Mouse (Mus musculus): ENCODE results near the gene Chrna10.

Gene Chrna10

DNA sequence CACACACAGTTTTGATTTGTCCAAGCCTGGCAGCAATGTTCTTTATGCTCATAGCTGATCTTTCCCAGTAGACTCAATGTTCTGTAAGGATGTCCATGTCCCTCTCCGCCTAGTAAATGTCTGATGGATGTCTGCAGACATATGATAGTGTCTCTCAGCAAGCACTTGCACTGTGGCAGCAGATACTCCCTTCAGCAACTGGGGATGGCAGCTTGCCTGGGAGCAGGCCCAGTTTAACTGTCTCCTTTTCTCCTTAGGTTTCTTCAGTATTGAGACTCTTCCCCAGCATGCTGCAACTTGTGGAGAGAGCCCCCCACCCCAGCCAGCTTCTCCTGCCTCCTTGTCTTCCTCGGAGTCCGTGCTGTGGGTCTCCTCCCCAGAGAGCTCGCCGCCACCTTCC lies 34.8 kb downstream of the Chrna10 start:
- no peak for DNase-seq

DNA sequence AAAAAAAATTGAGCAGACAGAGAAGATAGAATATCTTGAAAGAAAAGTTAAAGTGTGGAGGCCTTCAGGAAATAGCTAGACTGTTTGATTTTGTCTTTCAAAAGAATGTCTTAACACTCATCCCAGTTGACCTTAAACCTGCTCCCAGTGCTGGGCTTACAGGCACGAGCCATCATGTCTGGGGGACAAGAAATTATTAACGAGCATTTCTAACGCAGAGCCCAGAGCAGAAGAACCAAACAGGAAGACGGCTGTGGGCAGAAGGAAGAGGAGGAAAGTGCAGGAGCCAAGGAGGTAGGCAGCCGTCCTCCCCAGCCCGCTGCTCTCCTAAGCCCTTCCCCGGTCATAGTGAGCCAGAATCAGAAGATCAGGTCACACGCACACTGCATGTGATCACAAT lies 36.3 kb downstream of the Chrna10 start:
- DNase-seq, result no peak

DNA sequence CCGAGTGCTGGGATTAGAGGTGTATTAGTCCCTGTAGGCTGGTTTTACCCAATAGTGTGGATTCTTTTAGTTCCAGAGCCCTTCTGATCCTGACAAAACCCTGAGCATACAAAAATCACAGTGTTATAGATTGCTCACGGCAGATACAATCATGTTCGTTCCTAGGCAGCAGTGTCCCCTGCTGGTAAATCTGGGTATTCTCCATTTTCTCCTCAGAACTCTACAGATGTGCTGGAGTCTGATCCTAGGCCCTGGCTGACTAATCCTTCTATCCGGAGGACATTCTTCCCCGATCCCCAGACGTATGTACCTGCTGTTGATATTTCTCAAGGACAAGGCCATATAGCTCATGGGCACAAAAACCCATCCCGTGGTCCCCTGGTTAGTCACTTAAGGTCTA lies 38.1 kb downstream of the Chrna10 start:
- peak in 1 of 2 experiments; percentile 49 for DNase-seq

DNA sequence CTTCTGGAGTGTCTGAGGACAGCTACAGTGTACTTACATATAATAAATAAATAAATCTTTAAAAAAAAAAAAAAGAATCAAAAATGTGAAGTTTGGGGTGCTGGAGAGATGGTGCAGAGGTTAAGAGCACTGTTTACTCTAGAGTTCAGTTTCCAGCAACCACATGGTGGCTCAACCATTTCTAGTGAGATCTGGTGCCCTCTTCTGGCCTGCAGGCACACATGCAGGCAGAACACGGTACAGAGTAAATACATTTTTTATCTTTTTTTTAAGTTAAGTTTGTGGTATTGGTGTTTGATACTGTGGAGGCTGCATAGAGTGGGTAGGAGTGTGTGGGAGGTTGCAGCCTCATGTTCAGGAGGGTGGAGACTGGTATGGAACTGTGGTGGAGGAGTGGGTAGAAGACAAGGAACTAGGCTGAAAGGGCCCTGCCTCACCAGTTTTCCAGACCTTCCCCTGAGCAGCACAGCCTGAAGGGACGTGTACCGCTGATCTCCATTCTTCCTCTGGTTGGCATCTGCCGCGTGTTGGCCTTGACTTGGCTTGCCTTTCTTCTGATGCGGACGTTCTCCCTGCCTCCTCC lies 39.8 kb downstream of the Chrna10 start:
- DNase-seq, result peak in 1 of 2 experiments; percentile 27

DNA sequence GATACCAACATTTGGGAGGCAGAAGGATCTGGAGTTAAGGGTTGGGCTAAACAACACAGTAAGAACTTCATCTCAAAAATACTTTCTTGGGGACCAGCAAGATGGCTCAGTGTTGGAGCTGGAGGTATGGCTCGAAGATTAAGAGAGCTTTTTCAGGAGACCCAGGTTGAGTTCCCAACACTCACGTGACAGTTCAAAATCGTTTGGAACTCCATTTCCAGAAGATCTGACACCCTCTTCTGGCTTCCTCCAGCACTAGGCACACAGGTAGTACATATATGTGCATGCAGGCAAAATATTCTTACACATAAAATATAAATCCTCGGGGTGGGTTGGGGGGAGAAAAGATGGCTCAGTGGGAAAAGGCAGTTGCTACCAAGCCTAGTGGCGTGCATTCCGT lies 50.3 kb downstream of the Chrna10 start:
- no peak for DNase-seq

DNA sequence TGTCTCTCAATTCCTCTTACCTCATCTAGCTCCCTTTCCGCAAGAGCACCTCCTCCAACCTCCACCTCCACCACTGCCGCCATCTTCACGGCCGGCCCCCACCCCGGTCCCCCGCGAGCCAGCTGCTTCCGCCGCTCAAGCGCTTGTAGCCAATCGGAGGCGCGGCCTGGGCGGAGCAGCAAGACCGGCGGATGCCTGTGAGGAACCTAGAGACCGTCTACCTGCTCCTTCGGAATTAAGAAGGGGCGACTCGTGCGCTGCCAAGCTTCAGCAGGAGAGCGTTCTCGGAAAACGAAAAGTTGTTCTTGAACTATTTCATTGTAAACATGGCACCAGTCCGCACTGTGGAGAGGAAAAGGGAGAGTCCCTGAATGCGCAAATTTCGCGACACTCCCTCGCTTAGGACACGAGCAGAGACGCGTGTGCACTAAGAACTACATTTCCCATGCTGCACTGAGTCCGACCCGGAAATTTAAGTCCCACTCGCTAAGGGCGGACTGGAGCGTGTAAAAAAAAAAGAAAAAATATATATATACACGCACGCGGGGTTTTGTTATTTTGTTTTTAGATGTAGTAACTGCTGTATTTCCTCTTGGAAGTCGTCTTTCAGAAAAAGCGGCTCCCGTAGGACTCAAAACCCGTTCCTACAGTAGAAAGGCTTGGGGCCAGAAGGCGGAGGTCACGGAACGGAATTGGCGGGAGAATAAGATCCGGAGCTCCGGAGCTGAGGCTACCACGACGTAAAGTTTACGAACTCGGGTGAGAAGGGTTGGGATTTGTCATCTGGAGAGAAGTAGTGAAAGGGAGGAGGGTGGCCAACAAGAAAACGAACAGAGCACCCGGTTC lies 51.4 kb downstream of the Chrna10 start, which contains the start of the genes Rnf121, Xndc1 and Xntrpc:
Rnf121 (minus strand) TSS at position 424 of the 846 bp plus-strand sequence.
Xndc1 (plus strand) TSS at position 466 of the 846 bp plus-strand sequence.
Xntrpc (plus strand) TSS at position 668 of the 846 bp plus-strand sequence.
- peak; percentile 92 to 94 for DNase-seq

DNA sequence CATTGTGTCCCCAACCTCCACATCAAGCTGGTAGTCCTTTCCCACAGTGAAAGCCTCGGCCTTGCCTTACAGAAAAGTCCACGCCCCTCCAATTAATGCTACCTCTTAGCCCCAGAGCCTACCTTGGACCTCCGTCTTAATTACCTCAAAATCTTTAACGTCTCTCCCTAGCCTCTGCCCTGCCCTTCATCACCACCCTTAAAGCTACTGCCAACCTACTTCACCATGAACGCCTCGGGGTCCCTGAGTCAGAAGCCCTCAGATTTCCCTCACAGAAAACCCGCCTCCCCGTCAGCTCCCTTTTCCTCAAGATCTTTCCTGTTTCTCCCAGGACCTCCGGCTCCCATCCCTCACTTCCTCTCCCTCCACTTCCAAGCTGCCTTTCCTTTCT lies 52.0 kb downstream of the Chrna10 start:
- DNase-seq, result no peak

DNA sequence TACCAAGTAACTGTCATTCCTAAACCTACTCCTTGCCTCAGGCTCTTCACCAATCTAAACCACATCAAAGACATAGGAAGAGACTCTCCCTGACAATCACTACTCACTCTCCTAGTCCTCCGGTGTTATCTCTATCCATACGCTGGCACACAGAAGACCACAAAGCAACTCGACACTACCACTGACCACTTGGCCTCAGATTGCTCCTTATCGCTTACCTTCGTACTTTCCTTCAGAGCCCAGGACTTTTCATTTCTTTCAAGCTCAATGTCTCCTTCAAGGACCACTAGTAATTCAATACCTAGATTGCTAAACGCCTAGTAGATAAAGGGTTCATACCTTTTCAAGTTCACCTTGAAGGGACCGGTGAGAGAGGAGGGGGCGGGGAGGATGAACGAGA lies 52.7 kb downstream of the Chrna10 start:
- DNase-seq, result no peak

DNA sequence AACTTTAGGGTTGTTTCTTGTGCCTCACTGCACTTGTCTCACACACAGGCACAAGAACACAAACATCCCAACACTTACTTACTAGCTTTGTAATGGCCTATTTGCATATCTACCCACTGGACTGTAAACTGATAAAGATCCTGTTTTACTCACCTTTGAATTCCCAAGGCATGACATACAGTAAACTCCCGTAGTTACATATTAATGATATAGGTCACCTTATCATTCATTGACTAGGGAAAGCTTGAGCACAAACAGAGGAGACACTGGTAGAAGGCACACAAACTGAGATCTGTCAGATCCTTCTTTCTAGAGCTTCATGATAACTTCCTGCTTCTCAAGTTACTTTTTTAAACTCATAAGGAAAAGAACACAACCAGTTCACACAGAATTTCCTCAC lies 54.4 kb downstream of the Chrna10 start:
- no peak for DNase-seq

DNA sequence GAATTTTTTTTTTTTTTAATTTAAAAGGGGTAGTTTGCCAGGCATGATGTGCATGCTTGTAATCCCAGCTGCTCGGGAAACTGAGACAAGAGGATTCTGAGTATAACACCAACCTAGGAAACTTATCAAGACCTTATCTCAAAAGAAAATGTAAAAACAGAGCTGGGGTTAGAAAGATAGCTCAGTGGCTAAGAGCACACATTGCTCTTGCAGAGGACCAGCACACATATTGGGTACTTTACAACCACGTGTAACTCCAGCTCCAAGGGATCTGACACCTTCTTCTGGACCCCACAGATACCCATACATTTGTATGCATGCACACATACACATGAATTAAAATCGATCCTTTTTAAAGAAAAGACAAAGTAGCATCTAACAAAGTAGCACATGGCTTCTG lies 55.3 kb downstream of the Chrna10 start:
- no peak for DNase-seq

Data from lung, postnatal 4 days (tissue).